Mouse (Mus musculus): ENCODE data around the gene Yjefn3. TPM values are rescaled to one million over a fixed set of nuclear protein-coding genes. Genes with fewer than 3 reads are reported as not detected.

The Yjefn3 gene
- total RNA-seq, 2 experiments from 2014 or later, result 19.8 to 24.6 TPM

DNA sequence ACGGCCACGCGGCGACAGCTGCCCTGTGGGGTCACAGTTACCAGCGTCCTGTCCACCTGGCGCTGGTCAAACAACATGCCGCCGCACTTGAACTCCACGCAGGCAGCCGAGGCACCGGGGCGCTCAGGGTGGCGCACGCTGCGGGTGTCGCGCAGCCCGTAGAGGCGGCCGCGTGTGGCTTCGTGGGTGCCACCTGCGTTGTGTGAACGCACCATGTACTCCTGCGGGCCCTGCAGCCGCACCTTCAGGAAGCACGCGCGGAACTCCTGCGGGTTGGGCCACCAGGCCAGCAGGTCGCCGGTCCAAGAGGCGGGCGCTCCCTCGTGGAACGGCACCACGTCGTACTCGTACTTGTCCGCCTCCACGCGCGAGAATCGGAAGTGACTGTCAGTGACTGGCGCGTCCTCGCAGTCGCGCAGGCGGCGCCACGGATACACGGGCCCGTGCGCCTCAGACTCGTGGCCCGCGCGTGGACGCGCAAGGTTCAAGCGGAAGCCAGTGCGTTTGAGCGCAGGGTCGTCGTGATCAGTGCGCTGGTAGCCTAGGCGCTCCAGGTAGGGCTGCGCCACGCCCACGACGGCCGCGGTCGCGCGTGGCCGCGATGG, 21.1 kb downstream of the Yjefn3 start:
- DNase-seq (ENCODE audit: low spot score in 2 of 2), result no peak

DNA sequence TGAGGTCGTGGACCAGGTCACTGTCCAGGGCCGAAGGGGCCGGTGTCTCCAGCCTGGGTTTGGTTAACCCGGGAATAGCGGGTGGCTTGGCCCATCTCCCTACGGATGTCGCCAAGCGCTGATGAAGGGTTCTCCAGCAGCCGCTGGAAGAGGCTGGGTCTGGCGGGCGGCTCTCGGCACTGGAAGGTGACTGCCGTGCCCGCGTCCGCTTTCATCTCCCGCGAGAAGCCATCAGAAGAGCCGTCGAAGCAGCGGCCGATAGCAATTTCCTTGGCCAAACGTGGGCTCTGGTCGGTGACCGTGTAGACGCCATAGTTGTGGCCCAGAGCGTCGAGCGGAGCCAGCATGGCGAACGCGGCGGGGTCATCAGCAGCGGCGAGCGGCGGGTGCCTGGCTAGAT, 21.7 kb downstream of the Yjefn3 start:
- no peak for DNase-seq (ENCODE audit: low spot score in 2 of 2)

DNA sequence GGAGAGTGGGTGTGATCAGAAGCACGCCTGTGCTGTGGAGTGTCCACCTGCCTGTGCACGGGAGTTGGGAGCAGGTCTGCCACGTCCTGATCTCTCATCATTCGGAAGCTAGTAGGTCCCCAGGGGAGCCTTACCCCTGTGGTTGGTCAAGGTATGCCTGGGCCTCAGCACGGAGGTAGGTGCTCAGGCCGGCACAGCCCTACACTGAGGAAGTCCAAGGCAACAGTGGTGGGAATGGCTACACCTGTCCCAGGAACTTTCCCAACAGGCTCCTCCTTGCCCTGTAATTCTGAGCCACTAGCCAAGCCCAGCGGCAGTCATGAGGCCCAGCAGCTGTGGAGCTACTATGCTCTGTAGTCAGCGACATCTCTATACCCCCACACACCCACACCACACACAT, 22.8 kb downstream of the Yjefn3 start:
- no peak for DNase-seq (ENCODE audit: low spot score in 2 of 2)

DNA sequence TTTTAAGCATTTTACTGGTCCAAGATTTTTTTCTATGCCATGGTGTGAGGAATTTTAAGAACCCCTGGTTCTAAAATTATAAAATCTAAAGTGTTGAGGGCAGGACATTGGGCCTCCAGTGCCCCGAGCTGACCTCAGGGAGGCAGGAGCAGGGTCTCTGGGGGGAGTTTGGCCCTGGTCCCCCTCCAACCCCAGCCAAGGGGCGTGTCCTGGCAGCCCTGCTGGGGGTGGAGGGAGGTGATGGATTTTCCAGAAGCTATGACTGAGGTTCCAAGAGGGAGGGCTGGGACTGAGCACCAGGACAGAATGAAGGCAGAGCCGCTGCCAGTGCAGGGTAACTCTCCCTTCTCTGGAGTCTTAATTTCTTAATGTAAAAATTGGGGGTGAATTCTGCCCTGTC, 24.5 kb downstream of the Yjefn3 start:
- DNase-seq (ENCODE audit: low spot score in 2 of 2), result no peak

DNA sequence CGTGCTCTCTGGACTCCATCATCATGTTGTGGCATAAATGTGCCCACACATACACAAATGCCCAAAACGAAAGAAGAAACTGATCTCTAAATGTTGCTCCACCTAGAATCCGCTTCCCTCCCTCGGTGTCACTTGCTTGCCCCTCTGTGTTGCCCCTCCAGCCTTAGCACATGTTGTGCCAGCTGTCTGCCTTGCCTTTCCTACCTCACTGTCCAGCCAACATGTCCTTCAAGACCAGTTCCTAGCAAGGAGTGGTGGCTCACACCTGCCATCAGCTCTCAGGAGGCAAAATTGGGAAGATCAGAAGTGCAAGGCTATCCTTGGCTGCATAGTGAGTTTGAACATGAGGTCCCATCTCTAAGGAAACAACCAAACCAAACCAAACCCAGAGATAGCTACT, 25.1 kb downstream of the Yjefn3 start:
- DNase-seq (ENCODE audit: low spot score in 2 of 2), result no peak

DNA sequence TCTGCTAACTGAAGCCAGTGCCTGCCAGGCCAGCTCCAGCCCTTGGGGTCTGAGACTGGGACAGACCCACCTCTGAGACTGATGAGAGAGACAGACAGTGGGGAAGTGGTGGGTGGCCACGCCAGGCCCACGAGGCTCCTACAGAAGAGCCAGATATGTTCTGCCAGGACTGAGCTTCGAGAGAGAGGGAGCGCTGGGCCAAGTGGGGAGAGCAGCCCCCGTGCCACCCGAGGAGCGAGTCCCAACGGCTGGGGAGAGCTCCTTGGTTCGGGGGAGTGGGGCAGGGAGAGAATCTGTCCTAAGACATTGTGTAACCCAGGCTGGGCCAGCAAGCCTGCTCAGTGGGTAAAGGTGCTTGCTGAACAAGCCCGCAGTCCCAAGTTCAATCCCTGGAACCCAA, 25.5 kb downstream of the Yjefn3 start:
- no peak for DNase-seq (ENCODE audit: low spot score in 2 of 2)

DNA sequence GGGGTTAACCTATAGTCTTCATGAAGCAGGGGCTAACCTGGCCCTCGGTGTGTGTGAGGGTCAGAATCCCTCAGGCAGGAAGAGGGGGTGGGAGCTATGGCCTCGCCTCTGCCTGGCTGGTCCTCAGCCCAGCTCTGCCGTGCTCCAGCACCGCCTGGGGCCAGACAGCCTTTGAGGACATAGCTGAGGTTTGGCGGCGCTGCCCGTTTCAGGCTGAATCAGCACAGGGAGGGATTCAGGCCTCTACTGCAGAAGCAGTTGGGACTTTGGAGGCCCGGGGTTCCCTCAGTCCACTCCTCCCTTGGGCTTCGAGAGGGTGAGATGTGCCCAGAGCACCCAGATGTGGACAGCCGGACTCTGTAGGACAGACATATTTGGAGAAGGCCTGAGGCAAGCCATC, 26.4 kb downstream of the Yjefn3 start:
- DNase-seq (ENCODE audit: low spot score in 2 of 2), result no peak

DNA sequence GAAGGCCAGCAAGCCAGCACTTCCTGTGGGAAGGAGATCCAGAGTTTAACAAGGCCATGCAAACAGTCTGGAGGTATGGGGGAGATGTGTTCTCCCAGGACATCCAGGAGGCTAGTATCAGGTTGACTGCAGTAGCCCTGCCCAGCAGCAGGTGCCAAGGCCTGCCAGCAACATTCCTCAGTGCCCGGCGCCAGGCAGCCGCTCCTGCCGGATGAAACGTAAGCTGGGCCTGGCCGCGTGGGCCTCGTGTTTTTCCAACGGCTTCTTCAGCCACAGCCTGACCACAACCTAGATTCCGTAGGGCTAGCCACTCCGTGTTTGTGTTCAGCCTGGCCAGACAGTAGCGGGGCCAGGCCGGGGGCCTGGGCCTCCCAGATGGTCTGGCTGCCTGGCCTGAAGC, 27.9 kb downstream of the Yjefn3 start:
- DNase-seq (ENCODE audit: low spot score in 2 of 2), result no peak

DNA sequence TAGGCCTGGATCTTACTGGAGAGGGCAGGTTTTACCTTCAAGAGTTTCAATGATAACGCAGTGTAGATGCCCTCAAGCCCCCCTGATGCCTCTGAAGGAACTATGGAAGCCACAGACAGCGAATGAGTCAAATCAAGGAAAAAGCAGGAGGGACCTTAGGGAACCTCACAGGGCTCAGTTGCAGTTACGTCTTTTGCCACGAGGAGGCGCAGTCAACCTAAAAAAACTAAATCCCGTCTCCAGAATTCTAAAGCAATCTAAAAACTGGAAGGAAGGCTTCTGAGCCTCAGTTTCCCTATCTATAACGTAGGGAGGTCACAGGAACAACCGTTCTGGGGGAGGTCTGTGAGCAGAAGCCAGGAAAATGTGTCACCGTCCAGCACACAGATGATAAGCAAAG, 28.4 kb downstream of the Yjefn3 start:
- peak; percentile 67 to 68 for DNase-seq (ENCODE audit: low spot score in 2 of 2)

DNA sequence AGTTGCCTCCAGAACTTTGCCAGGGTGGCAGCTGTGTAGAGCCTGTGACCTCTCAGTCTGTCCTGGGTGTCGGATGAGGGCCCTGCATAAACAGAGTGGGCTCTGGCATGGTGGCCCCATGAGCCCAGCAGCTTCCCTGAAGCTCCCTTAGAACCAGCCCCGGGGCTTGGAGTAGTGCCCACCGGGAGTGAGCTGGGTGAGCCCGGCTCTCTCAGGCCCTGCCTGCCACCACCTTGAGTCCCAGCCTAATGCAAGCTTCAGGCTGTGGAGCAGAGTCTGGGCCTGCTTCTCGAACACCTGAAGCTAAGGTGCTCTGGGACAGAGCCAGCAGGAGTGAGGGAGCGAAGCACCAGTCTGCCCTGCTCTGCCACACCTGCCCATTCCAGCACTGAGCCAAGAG, 31.6 kb downstream of the Yjefn3 start:
- DNase-seq (ENCODE audit: low spot score in 2 of 2), result no peak

DNA sequence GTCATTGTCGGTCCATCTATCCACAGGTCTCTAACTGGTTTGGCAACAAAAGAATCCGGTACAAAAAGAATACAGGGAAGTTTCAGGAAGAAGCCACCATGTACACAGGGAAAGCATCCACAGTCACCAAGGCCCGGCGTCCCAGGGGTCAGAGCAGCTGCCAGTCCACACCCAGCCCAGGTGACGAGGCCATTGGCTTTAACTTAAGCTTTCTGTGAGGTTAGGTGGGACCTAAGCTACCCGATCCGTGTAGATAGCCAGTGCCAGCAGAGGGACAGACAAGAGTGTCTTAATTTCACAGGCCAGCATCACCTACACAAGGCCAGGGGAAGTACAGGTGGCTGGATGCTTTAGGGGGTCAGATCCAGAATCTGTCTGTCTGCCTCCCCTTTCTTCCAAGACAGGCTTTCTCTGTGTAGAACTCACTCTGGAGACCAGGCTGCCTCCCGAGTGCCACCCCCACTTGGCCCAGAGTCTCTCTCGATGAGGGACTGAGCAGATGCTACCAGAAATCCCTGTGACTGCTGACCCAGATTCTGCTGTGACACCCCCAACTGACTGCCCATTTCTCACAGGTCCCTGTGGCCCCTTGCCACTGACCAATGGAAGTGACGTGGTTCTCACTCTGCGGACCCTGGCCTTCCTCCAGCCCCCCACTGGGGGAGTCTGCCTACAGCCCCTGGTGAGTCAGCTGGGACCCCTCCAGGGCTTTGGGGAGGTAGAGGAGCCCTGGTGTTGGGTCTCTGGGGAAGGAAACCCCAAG, 32.3 kb downstream of the Yjefn3 start:
- DNase-seq (ENCODE audit: low spot score in 2 of 2), result no peak

DNA sequence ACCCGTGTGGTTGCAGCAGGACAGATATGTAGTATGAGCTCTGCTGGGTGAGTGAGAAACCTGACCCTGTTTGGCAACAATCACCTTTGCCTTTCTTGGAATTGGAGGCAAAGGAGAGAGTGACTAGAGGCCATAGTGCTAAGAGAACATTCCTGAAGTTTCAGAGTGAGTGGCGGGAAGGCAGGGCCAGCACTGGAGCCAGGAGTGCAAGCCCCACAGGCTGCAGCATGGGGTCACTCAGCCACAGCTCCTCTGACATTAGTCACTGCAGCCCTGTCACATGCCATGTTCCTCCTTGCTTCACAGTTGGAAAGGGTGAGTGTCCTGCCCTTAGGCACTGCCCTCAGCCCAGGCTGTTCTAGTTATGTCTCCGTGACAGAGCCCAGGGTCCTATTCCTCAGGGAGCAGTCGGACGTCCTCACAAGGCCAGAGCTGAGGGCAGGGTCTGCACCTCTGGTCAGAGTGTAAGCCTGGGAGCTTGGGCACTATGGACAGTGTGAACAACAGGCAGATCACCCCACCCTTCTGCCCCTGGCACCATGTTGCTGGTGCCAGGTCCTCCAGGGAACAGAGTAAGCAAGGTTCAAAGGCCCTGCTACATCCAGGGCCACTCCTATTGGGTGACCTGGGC, 34.7 kb downstream of the Yjefn3 start:
- DNase-seq (ENCODE audit: low spot score in 2 of 2), result no peak

DNA sequence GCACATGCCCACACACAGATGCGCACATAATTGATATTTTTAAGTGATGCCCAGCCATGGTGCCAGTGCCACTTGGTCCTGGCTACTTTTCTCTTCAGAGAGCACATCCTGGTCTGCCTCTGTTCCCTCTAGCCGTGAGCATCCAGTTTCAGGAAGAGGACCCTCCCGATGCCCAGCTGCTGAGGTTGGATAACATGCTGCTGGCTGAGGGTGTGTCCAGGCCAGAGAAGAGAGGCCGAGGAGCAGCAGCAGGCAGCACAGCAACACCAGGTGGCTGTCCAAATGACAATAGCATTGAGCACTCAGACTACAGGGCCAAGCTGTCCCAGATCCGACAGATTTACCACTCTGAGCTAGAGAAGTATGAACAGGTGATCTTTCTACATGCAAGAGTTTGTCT, 38.3 kb downstream of the Yjefn3 start:
- DNase-seq (ENCODE audit: low spot score in 2 of 2), result no peak

DNA sequence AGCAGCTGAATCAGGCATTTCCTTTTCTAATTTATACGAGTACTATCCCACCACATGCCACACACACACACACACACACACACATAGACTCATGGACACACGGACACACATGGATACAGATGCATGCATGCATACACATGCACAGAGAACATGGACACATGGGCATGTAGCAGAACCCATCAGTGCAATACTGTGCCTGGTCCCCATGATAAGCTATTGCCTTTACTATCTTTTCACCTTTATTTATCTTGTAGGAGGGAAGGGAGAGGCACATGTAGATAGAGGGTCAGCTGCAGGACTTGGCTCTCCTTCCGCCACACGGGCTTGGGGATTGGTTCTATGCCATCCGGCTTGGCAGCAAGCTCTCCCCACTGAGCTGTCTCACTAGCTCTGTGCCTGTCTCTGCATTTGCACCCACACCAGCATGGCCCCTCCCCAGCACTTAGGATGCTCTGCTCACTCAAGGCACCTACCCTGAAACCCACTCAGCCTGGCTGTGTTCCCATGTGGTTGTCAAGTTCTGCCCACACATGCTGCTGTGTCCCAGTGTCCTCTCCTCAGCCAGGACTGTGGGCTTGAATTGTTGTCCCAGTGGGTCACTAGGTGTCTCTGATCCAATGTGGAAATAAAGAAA, 39.0 kb downstream of the Yjefn3 start:
- no peak for DNase-seq (ENCODE audit: low spot score in 2 of 2)

DNA sequence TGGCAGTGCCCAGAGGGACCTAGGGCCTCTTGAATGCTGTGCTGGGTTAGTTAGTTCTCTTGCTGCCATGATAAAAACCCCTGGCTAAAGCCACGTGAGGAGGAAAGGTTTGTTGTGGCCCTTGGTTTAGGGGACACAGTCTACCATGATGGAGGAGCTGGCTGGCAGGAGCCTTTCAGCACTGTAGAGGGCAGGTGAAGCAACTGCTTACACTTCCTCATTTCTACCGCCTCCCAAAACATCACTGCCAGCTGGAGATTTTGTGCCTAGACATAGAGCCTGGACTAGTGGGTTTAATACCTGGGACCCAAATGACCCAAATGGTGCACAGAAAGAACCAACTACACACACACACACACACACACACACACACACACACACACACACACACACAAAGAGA, 41.3 kb downstream of the Yjefn3 start:
- DNase-seq (ENCODE audit: low spot score in 2 of 2), result no peak

DNA sequence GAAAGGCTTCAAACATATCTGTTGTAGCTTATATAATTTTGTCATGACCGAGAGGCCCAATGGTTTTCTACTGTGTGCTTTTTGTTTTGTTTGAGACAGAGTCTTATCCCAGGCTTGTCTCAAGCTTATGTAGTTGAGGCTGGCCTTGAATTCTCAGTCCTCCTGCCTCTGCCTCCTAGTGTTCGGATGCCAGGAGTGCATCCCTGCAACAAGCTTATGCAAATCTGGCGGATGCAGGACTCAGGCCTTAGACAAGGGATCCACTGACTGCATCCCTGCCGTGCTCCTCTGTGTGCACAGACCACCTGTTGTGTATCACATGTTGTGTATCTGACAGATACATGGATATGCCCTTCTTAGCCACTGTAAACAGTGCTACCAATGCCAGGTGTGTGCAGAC, 41.7 kb downstream of the Yjefn3 start:
- no peak for DNase-seq (ENCODE audit: low spot score in 2 of 2)

DNA sequence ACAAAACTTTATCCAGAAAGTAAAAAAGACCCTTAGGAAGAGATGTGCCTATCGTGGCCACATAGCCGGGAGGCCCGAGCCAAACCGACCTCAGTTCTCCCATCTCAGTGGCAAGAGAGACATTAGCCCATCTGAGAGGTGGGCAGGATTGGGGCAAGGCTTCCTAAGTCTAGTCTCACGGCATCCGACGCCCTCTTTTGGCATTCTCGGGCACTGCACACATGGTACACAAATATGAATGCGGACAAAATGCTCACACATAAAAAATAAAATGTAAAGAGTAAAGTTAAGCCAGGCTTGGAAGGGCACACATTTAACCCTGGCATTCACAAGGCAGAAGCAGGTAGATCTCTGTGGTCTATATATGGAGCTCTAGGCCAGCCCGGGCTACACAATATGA, 48.6 kb downstream of the Yjefn3 start:
- no peak for DNase-seq (ENCODE audit: low spot score in 2 of 2)

DNA sequence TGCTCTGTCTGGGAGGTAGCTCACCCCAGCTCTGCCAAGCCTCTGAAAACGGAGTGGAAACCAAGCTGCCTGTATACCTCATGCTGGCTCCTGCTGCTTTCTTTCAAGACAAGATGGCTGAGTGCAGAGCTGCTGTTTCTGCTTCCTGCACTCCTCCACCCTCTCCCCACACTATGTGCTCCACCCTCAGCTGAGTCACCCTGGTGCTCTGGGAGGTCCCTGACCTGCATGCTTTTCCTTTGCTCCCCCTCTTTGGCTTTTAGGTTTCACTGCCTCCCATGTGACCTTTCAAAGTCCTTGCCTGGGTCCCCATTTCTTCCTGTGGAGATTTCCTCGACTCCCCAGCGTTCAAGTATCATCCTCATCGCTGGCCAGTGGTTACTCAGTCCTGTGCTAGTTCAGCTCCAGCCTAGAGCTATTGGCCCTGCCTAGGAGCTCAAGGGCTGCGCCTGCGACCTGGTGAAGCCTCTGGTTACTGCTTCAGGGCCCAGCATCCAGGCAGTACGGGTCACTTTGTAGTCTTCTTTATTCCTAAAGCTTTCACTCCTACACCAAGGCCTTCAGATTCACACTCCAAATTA, 51.5 kb downstream of the Yjefn3 start:
- DNase-seq (ENCODE audit: low spot score in 2 of 2), result no peak

DNA sequence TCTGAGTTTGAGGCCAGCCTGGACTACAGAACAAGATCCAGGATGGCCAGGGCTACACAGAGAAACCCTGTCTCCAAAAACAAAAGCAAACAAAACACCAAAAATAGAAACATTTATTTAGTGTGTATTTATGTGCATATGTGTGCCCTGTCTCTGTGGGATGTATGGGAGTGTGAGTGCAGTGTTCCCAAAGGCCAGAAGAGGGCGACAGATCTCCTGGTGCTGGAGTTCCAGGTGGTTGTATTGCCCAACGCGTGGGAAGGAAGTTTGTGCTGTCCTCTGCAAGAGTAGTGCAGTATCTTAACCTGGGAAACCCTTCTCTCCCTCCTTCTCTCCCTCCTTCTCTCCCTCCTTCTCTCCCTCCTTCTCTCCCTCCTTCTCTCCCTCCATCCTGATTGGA, 52.6 kb downstream of the Yjefn3 start:
- no peak for DNase-seq (ENCODE audit: low spot score in 2 of 2)

DNA sequence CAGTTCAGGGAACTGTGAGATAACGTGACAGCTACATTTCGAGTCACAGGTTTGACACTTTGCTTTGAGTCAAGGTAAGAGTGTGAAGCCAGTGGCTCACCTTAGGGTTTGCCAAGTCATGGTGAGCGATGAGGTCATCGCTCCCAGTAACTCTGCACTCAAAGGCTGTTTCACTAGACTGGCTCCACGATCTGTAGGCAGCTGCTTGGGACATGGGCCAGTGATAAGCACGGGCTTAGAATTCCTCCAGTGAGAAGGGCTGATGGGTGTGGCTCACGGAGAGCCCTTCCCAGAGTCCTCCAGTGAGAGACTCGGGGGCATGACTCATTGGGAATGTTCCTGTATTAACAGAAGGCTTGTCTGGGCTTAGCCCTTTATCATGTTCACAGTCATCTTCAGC, 53.6 kb downstream of the Yjefn3 start:
- no peak for DNase-seq (ENCODE audit: low spot score in 2 of 2)

DNA sequence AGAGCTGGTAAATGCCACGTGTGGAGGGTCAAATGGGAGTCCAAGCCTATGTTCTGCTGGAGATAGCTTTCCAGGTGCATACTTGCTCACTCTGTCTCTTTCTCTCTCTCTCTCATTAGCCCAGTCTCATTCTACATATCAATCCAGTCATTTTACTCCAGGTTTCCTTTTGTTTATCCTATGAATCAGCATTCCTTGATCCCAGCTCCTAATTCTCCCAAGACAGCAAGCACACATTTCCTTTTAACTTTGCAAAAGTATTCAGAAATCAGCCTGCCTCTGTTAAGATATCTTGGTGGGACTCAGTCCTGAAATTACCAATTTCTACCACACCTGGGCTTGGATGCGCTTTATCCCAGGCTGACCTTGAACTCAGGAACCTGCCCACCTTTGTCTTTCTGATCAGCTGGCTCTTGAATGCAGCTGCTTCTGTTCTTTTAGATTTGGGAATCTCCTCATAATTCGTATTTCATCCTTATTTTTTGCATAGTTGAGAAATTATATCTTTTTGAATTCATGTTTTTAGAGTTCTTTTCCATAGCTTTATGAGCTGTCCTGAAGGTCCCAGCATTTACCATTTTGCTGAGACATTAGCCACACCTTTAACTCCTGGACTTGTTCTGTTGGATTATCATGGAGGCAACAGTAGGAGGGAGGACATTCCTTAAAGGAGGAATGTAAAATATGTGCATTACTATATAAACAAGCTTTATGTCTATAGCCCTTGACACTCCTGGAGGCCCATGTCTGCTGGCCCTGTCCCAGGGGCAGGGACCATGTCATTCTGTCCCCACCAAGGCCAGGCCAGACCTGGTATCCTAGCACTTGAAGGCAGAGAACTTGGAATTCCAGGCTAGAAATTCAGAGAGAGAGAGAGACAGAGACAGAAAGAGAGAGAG, 55.1 kb downstream of the Yjefn3 start:
- no peak for DNase-seq (ENCODE audit: low spot score in 2 of 2)
